Mouse (Mus musculus): ENCODE measurements at regions not wholly inside any gene's neighbourhood (a gene's known extent, or its start where the extent isn't known, plus 50 kb on each side); places are given as distances from the start of the nearest gene placed in this dataset.
A peak's percentile ranks its signal among the peaks of the same experiment; 100 is the strongest.

DNA sequence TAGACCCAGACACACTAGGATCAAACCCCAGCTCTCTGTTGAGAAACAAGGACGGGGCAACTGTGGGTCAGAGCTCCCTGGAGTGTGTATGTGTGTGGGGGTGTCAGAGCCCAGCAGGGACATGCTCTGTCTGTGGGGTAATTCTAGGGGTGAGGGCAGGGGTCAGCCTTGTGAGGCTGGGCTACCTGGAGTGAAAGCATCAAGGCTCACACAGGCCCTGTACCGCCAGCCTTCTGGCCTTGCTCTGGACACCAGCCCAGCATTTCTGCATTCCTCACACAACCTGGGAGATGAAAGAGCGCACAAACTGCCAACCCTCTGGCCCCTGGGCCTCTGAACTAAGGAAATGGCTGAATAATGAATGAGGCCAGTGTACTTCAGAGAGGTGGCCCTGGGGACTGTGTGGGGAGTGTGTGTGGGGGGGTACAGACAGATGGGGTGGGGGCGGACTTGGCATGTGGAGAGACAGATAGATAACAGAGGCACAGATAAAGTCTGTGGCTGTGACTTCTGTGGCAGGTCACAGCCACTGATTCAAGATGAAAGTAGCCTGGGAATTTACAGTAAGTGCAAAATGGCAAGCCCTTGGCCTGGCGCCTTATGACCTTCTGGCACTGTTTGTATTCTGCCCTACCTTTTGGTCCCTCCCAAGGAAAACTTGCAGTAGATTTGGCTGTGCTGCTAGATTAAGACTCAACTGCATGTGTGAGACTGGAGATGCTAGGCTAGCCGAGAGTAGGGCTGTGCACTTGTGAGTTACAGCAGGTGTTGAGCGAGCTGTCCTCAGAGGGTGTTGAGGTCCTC lies 135.2 kb upstream of the 4931429L15Rik start:
- DNase-seq, result no peak

GRCm38 (mm10) chr9:46443191-46444095 lies 123.7 kb upstream of the 4931429L15Rik start:
- no peak for DNase-seq

- no peak for DNase-seq
Observed at GRCm38 (mm10) chr9:46442739-46443181, 123.0 kb upstream of the 4931429L15Rik start.

- DNase-seq, result no peak
Observed at GRCm38 (mm10) chr9:46440226-46440625, 120.4 kb upstream of the 4931429L15Rik start.

- no peak for DNase-seq
Observed at GRCm38 (mm10) chr9:46434700-46435099, 114.9 kb upstream of the 4931429L15Rik start.

DNA sequence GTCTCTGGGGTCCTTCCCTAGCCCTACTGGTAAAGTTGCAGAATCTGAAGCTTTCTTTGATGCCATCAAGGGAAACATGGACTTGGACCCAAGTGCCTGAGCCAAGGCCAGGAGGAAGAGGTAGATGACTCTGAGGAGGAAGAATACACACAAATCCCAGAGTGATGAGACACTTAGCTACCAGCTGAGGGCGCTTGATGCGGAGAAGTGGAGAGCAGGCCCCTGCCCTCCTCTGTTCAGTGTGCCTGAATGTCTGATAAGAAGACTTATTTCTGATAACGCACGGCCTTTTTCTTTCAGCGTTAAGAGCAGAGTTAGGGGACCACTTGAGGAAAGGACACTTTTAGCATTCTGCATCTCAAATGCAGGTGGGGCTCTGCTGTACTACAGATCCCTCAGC lies 113.9 kb upstream of the 4931429L15Rik start:
- no peak for DNase-seq

DNA sequence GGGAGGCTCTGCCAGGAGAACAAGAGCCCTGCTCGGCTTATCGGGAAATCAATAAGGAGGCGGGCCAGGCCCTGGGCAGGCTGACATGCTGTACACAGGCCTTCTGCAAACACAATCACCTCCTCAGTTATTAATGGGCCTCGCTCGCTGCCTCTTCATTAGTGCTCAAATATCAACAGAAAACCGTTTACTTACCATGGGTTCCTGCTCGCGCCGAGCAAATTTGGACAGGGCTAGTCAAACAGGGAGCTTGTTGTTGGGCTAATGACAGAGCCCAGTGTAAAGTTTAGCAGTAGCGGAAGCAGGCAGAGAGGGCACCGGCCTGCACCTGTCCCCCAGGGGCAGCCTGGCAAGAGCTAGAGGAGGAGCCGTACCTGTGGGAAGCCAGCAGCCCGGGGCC lies 111.3 kb upstream of the 4931429L15Rik start:
- DNase-seq, result no peak

DNA sequence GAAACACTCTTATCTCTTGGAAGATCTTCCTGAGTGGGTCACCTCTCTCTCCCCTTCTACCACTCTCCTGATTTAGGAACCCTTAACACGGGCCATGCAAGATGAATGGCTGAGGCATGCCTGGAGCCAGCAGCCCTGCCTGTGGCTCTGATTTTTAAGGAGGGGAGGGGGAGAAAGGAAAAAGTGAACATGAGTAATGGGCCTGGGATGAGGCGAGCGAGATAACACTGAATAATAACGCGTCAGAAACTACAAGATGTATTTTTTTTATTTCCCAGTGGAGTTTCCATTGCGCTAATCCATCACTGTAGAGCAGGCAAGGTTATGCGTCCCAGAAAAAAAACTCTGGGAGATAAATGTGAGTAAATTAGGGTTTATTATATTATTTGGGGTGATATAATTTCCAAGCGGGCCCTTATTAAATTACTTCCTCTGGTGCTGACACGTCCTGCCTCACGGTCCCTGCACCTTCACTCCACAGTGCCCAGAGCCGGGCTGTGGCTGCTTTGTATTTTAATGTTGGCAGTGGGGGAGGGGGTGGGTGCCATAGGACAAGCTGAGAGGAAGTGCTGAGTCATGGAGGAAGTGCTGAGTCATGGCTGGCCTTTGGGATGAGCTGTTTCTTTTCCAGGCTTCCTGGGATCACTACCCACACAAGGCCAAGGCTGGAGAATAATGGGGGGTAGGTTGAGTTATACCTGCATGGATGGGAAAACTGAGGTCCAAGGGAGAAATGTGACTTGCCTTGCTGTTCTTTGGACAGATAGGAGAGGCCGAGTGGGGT lies 103.6 kb upstream of the 4931429L15Rik start:
- DNase-seq, result no peak

DNA sequence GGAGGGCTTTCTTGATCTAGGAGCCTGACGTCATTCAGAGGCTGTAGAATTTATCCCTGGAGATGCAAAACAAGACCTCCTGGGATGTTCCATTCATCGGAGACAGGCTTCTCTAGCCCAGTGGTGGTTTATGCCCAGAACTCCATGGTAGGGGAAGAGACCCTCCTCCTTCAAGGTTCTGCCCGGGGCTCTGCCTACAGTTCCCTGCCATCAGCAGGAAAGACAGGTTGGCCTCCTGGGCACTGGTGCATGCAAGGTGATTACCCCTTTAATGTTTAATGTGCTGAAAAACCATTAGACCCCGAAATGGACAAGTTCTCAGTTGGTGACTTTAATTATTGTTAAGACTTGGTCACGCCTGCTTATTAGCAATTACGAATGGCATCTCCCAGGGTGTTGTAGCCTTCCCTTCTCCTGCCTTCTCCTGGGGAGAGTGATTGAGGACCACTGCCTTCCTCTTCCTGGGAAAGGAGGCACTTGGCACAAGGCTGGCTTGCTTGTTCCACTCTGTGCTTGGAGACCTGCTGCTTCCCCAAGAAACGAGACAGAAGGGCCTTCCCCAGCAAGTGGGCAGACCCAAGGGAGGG lies 102.0 kb upstream of the 4931429L15Rik start:
- no peak for DNase-seq

DNA sequence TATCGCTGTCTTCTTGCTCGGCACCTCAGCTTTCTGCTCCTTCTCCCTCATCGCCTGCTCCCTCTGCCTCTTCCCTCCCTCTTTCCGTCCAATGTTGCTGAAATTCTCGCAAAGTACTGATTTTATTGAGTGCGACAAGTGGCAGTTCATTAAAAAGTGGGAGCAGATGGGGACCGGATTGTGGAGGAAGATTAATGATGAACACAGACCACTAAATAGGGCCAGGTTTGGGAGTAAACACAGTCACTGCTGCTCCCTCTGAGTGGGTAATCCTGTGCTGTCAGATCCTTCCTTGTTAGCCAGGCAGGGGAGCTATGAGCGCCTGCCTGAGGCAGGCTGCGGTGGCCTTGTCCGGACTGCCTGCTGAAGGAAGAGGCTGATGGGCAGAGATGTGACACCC lies 91.9 kb upstream of the 4931429L15Rik start:
- no peak for DNase-seq

GRCm38 (mm10) chr9:46408776-46409175 lies 89.0 kb upstream of the 4931429L15Rik start:
- DNase-seq, result no peak

- DNase-seq, result no peak
Observed at GRCm38 (mm10) chr9:46406606-46407005, 86.8 kb upstream of the 4931429L15Rik start.

DNA sequence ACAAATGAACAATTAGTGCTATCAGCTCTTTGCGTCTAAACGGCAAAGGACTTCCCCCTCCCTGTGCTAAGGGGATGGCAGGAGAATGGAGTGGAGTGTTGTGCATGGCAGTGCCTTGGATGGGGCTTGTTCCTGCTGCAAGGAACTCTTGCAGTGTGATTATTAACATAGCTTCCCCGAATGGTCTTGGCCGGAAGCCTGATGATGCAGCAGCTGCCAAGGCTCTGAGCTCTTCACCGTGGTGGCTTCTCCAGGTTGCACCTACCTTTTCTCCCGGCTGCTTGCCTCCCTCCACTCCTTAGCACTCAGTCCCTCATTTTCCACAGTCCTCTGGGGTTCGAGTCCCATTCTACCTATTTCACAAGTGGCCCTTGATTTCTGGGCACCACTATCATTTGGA lies 76.8 kb upstream of the 4931429L15Rik start:
- DNase-seq, result no peak

- DNase-seq, result no peak
Observed at GRCm38 (mm10) chr9:46395156-46395765, 75.5 kb upstream of the 4931429L15Rik start.

DNA sequence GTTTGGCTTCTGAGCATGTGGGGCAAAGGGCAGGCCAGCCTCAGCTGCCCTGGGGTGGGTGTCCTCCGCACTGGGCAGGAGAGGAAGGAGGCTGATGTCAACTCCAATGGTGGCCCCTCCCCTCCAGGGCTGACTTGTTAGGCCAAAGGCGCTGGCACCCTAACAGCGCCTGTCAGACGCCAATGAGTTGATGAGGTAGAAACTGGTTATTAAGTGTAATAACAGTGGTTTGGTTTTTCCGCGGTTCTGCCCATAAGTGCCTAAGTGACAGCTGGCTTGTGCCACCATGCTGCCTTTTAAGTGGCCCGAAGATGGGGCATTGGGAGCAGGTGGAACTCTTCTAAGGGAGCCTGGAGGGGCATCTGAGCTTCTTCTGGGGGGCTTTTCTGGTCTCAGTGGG lies 74.5 kb upstream of the 4931429L15Rik start:
- DNase-seq, result no peak

DNA sequence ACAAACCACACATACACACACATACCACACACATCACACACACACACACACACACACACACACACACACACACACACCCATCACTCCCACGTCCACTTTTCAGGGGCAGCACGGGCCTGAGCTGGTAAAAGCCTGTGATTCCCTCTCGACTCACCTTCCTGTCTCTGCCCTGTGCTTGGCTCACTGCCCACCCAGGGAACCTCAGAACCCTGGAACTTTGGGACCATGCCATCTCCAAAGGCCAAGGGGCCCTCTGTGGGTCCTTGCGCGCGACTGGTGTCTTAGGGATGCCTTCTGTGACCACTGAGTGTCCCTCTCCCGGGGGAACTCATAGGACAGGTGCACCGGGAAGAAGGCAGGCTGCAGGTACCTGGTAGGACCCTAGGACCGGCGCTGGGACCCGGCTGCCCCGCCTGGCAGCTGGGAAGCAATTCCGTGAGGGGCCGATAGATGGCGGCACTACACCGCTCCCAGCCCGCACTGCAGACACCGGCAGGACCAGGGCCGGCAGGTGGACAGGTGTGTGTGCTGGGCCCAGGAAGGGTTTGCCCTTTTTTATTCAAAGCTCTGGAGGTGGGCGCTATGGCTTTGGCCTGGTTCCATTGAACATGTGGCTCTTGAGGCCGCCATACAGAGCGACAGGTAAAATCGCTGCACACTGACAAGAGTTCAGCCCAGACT lies 73.0 kb upstream of the 4931429L15Rik start:
- peak; percentile 59 for DNase-seq

GRCm38 (mm10) chr9:46389741-46390140 lies 70.0 kb upstream of the 4931429L15Rik start:
- no peak for DNase-seq

GRCm38 (mm10) chr9:46388677-46389676 lies 69.2 kb upstream of the 4931429L15Rik start:
- no peak for DNase-seq

DNA sequence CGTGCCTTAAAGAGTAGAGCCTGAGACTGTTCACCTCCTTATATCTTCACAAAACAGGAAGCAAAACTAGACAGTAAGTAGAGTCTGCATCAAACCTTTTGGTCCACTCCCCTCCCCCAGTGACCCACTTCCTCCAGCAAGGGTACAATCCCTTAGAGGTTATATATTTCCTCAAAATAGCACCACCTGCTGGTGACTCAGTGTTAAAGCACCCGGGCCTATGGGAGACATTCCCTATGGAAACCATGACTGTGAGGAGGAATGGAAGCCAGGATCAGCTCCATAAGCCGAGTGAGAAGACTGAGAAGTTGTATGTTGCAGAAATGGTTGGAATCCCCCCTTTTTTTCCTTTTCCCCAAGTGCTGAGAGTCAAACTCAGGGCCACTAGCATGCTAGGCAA lies 66.5 kb upstream of the 4931429L15Rik start:
- DNase-seq, result no peak

- DNase-seq, result no peak
Observed at GRCm38 (mm10) chr9:46381342-46381741, 61.6 kb upstream of the 4931429L15Rik start.
